Mouse (Mus musculus): ENCODE results near the gene Tchh. TPM values are rescaled to one million over a fixed set of nuclear protein-coding genes. Genes with fewer than 3 reads are reported as not detected.
"Not testable (repeated sequence)": the region's sequence is repeated elsewhere in the genome, so short reads cannot be mapped to it uniquely, and the experiment has no call there.

The Tchh gene
- total and polyA plus RNA-seq, 2 experiments from 2014 or later = 0.57 to 1.3 TPM

GRCm38 (mm10) chr3:93492176-93492575 lies 50.0 kb downstream of the Tchh start:
- no peaks in the 10 kb centered on the region for H3K27me3 ChIP-seq (ENCODE audit: insufficient read depth, low read length)
- H3K9ac ChIP-seq = no peak overlapping the region
- no peak for ATAC-seq
- no peak for TF ChIP-seq CTCF (IDR thresholded peaks at IDR 0.05; ENCODE audit: low read depth)
- H3K27ac ChIP-seq (ENCODE audit: low read depth, low read length) = no peak overlapping the region
- H3K4me2 ChIP-seq (ENCODE audit: low read depth) = no peak overlapping the region
- no peak for DNase-seq
- no peaks in the 10 kb centered on the region for H3K4me1 ChIP-seq (ENCODE audit: insufficient read depth)
- H3K9me3 ChIP-seq (ENCODE audit: low read length) = no peaks in the 10 kb centered on the region
- WGBS = 78% methylated on average over 3 of the region's 3 CpGs
- H3K4me3 ChIP-seq (ENCODE audit: low read depth, low read length) = no peak overlapping the region
- H3K36me3 ChIP-seq (ENCODE audit: insufficient read depth) = no peaks in the 10 kb centered on the region

DNA sequence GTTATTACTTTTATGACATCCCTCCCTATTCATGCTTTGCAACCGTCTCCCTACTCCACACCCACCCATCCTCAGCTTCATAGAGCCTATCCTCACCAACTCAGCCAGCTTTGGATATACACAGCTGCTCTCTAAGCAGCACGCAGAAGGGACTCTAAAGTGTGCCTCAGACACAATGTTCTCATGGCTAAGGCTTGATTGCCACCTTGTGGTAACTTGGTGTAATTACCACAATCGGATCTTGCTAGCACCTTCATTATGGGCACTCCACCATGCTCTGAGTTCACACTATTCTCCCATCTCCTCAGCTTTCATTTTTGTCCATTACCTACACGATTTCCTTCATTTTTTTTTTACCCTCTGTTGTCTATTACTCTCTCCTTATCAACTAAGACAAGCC lies 51.9 kb downstream of the Tchh start:
- DNase-seq (peak; percentile 90), ATAC-seq (peak; percentile 97)
- H3K36me3 ChIP-seq (ENCODE audit: insufficient read depth) = no peaks in the 10 kb centered on the region
- peak; percentile 98 for TF ChIP-seq CTCF (IDR thresholded peaks at IDR 0.05; ENCODE audit: low read depth)
- no peaks in the 10 kb centered on the region for H3K27me3 ChIP-seq (ENCODE audit: insufficient read depth, low read length)
- H3K4me2 ChIP-seq (ENCODE audit: low read depth) = no peak overlapping the region
- no peak overlapping the region for H3K4me3 ChIP-seq (ENCODE audit: low read depth, low read length)
- H3K4me1 ChIP-seq (ENCODE audit: insufficient read depth) = no peaks in the 10 kb centered on the region
- WGBS = 1% methylated on average over 4 of the region's 4 CpGs
- no peaks in the 10 kb centered on the region for H3K9me3 ChIP-seq (ENCODE audit: low read length)
- no peak overlapping the region for H3K27ac ChIP-seq (ENCODE audit: low read depth, low read length)
- no peak overlapping the region for H3K9ac ChIP-seq

GRCm38 (mm10) chr3:93494774-93495173 lies 52.6 kb downstream of the Tchh start:
- not testable (repeated sequence) for H3K4me1 ChIP-seq (ENCODE audit: insufficient read depth); H3K4me3 ChIP-seq (ENCODE audit: low read depth, low read length); DNase-seq; ATAC-seq; H3K27ac ChIP-seq (ENCODE audit: low read depth, low read length); H3K9ac ChIP-seq; H3K36me3 ChIP-seq (ENCODE audit: insufficient read depth); H3K9me3 ChIP-seq (ENCODE audit: low read length); H3K27me3 ChIP-seq (ENCODE audit: insufficient read depth, low read length); H3K4me2 ChIP-seq (ENCODE audit: low read depth)
- peak; percentile 39 for TF ChIP-seq CTCF (IDR thresholded peaks at IDR 0.05; ENCODE audit: low read depth)
- WGBS = 26% methylated on average over 5 of the region's 5 CpGs

DNA sequence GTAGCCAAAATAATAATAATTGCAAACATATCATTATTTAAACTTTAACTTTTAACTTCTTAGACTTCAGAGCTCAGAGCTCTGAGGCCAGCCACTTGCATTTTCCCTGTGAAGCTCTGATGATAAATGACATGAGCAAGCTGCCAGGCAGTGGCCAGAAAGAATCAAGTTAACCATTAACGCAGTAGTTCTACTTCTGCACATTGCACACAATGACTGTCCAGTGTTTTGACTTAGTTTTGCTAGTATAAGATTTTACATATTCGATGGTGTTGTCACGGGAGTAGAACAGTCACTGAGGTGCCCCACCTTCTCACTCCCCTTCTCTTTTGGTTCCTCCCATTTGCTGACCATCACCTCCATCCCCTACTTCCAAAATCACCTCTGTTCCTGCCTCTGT lies 55.0 kb downstream of the Tchh start:
- Histone ChIP-seq H3K27ac (ENCODE audit: low read depth, low read length) (no peak overlapping the region), H3K4me1 (ENCODE audit: insufficient read depth) (no peaks in the 10 kb centered on the region), H3K9ac (no peak overlapping the region), H3K36me3 (ENCODE audit: insufficient read depth) (no peaks in the 10 kb centered on the region), H3K4me3 (ENCODE audit: low read depth, low read length) (no peak overlapping the region), H3K9me3 (ENCODE audit: low read length) (no peaks in the 10 kb centered on the region), H3K4me2 (ENCODE audit: low read depth) (no peak overlapping the region), H3K27me3 (ENCODE audit: insufficient read depth, low read length) (no peaks in the 10 kb centered on the region)
- no peak for TF ChIP-seq CTCF (IDR thresholded peaks at IDR 0.05; ENCODE audit: low read depth)
- no peak for ATAC-seq
- 85% methylated on average over 3 of the region's 3 CpGs for WGBS
- no peak for DNase-seq

Small RNAs within 50 kb of the gene (microRNA-seq; reads per million reads assigned to microRNA genes)
- 0 reads per million in 2 experiments for gene Gm22752

Other genes starting within 250 kb of the Tchh start
- not detected in 2 replicates for gene Flg2, start 245.1 kb upstream of the Tchh start, total RNA-seq (2014; rRNA removed)
- not detected in 2 replicates for gene Flg2, start 245.1 kb upstream of the Tchh start, polyA plus RNA-seq (2015; fragmentation: Nextera tagmentation; extraction: Ambion mirVana)
- gene Flg, start 168.8 kb upstream of the Tchh start, total RNA-seq (2014; rRNA removed) = under 0.01 TPM in 1 of 2 replicates, not detected in the other
- not detected in 2 replicates for gene Flg, start 168.8 kb upstream of the Tchh start, polyA plus RNA-seq (2015; fragmentation: Nextera tagmentation; extraction: Ambion mirVana)
- not detected in 2 replicates for gene Hrnr, start 122.6 kb upstream of the Tchh start, total RNA-seq (2014; rRNA removed)
- not detected in 2 replicates for gene Hrnr, start 122.6 kb upstream of the Tchh start, polyA plus RNA-seq (2015; fragmentation: Nextera tagmentation; extraction: Ambion mirVana)
- not detected in 2 replicates for gene Rptn, start 48.6 kb upstream of the Tchh start, total RNA-seq (2014; rRNA removed)
- not detected in 2 replicates for gene Rptn, start 48.6 kb upstream of the Tchh start, polyA plus RNA-seq (2015; fragmentation: Nextera tagmentation; extraction: Ambion mirVana)
- gene Tchhl1, start 26.4 kb downstream of the Tchh start, total RNA-seq (2014; rRNA removed) = not detected in 2 replicates
- not detected in 2 replicates for gene Tchhl1, start 26.4 kb downstream of the Tchh start, polyA plus RNA-seq (2015; fragmentation: Nextera tagmentation; extraction: Ambion mirVana)
- gene S100a11, start 78.2 kb downstream of the Tchh start, total RNA-seq (2014; rRNA removed) = 9.8 and 17.1 TPM in 2 replicates
- 169 and 172 TPM in 2 replicates for gene S100a11, start 78.2 kb downstream of the Tchh start, polyA plus RNA-seq (2015; fragmentation: Nextera tagmentation; extraction: Ambion mirVana)
- gene S100a10, start 112.8 kb downstream of the Tchh start, total RNA-seq (2014; rRNA removed) = 139 and 198 TPM in 2 replicates
- gene S100a10, start 112.8 kb downstream of the Tchh start, polyA plus RNA-seq (2015; fragmentation: Nextera tagmentation; extraction: Ambion mirVana) = 187 and 244 TPM in 2 replicates
- gene Tdpoz2, start 210.4 kb downstream of the Tchh start, total RNA-seq (2014; rRNA removed) = not detected in 2 replicates
- not detected in 2 replicates for gene Tdpoz2, start 210.4 kb downstream of the Tchh start, polyA plus RNA-seq (2015; fragmentation: Nextera tagmentation; extraction: Ambion mirVana)
- gene Tdpoz1, start 234.0 kb downstream of the Tchh start, total RNA-seq (2014; rRNA removed) = not detected in 2 replicates
- gene Tdpoz1, start 234.0 kb downstream of the Tchh start, polyA plus RNA-seq (2015; fragmentation: Nextera tagmentation; extraction: Ambion mirVana) = not detected in 2 replicates